Mouse (Mus musculus): ENCODE measurements around the gene Olfr1188. TPM values are rescaled to one million over a fixed set of nuclear protein-coding genes. Genes with fewer than 3 reads are reported as not detected.
"Not testable (repeated sequence)": the region's sequence is repeated elsewhere in the genome, so short reads cannot be mapped to it uniquely, and the experiment has no call there.

The Olfr1188 gene
- total RNA-seq (2021), result not detected
- long read RNA-seq, experiment 1, result 0 reads
- long read RNA-seq, experiment 2, result 0 reads

- no peak for DNase-seq (ENCODE audit: low spot score in 2 of 2)
Measured at GRCm38 (mm10) chr2:88556635-88557034, at the start of gene Olfr1188. Gene Olfr1188 (plus strand): TSS chr2:88556935.

DNA sequence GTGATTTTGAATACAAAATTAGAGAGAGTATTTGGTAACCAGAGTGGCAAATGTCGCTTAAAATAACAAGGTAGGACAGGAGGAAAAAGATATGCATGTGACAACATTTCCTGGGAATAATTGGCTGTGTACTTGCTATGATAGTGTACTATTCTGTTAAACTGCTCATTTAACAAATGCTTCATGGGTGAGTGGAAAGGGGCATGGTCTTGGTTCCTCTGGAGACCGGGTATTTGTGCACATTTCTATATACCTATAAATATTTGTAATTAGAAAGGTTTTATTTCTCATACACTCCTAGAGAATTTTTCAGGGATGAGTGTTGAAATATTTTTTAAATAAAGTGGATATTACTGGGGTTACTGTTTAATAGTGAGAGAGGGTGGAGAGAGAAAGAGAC, 38.5 kb upstream of the Olfr1188 start, which contains the start of gene Olfr1186:
Olfr1186 (plus strand) TSS at position 301 of the 400 bp plus-strand sequence.
- DNase-seq (ENCODE audit: low spot score in 2 of 2), result no peak

DNA sequence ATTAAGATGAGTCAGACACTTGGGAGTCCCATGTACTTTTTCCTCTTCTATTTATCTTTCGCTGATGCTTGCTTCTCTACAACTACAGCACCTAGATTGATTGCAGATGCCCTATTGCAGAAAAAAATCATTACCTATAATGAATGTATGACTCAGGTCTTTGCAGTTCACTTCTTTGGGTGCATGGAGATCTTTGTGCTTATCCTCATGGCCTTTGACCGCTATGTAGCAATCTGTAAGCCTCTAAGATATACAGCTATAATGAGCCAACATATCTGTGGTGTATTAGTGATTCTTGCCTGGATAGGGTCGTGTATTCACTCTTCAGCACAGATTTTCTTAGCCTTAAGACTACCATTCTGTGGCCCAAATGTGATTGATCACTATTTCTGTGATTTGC, 31.0 kb upstream of the Olfr1188 start:
- no peak for DNase-seq (ENCODE audit: low spot score in 2 of 2)

DNA sequence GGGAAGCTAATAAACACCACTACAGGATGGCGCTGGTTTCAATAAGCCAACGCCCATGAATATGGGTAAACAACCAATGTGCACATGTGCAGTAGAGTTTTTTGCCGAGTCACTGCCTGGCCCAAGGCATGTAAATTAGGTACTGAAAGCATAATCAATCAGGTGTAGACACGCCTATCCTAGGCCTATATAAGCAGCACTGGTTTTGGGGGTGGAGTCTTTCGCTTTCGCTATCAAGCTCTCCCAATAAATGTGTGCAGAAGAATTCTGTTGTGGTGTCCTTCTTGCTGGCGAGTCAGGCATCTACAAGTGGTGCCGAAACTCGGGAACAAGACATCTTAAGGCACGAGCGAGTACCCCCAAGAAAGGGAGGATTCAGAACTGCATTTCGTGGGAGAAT, 16.0 kb downstream of the Olfr1188 start:
- not testable (repeated sequence) for DNase-seq (ENCODE audit: low spot score in 2 of 2)

DNA sequence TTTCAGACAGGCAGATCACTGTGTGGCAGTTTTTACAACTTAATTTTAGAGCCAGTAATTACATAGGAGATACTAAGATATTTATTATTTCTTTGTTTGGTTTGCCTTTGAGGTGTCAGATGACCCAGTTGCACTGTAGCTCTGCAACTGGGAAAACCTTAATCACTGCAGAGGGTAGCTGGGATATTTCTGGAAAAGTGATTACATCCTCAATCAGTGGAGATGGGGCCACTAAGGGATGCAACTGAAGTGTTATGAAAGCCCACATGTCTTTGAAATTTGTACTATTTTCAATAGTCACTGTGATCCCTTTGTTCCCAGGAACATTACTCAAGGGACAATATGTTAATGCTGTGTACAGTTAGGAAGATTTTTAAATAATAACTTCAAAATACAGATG, 29.4 kb downstream of the Olfr1188 start, which contains the start of gene Olfr1189:
Olfr1189 (plus strand) TSS at position 301 of the 400 bp plus-strand sequence.
- DNase-seq (ENCODE audit: low spot score in 2 of 2), result no peak

Other genes starting within 250 kb of the Olfr1188 start
- gene Olfr1174-ps, start 241.8 kb upstream of the Olfr1188 start, total RNA-seq (2021), result not detected
- not detected for gene Olfr1175-ps, start 229.7 kb upstream of the Olfr1188 start, total RNA-seq (2021)
- gene Olfr1176, start 220.2 kb upstream of the Olfr1188 start, total RNA-seq (2021), result not detected
- not detected for gene Olfr1177-ps, start 210.4 kb upstream of the Olfr1188 start, total RNA-seq (2021)
- gene Olfr1178, start 169.9 kb upstream of the Olfr1188 start, total RNA-seq (2021), result not detected
- not detected for gene Olfr1179, start 150.5 kb upstream of the Olfr1188 start, total RNA-seq (2021)
- gene Olfr1180, start 137.8 kb upstream of the Olfr1188 start, total RNA-seq (2021), result not detected
- not detected for gene Olfr1181, start 130.8 kb upstream of the Olfr1188 start, total RNA-seq (2021)
- not detected for gene Gm13757, start 107.8 kb upstream of the Olfr1188 start, total RNA-seq (2021)
- not detected for gene Olfr1183, start 102.1 kb upstream of the Olfr1188 start, total RNA-seq (2021)
- gene Olfr1184, start 73.3 kb upstream of the Olfr1188 start, total RNA-seq (2021), result not detected
- gene Olfr1185-ps1, start 63.6 kb upstream of the Olfr1188 start, total RNA-seq (2021), result not detected
- gene Olfr1186, start 38.4 kb upstream of the Olfr1188 start, total RNA-seq (2021), result not detected
- gene Olfr1189, start 29.5 kb downstream of the Olfr1188 start, total RNA-seq (2021), result not detected
- gene Olfr1191-ps1, start 83.6 kb downstream of the Olfr1188 start, total RNA-seq (2021), result under 1 TPM in 1 of 2 experiments, not detected in 1; 0.07 TPM
- not detected for gene Olfr1192-ps1, start 91.6 kb downstream of the Olfr1188 start, total RNA-seq (2021)
- gene Olfr1193, start 118.7 kb downstream of the Olfr1188 start, total RNA-seq (2021), result not detected
- gene Olfr1195, start 132.3 kb downstream of the Olfr1188 start, total RNA-seq (2021), result not detected
- gene Olfr1196, start 147.7 kb downstream of the Olfr1188 start, total RNA-seq (2021), result not detected
- not detected for gene Olfr1197, start 175.4 kb downstream of the Olfr1188 start, total RNA-seq (2021)
- not detected for gene Olfr1198, start 194.4 kb downstream of the Olfr1188 start, total RNA-seq (2021)
- gene Olfr1199, start 203.5 kb downstream of the Olfr1188 start, total RNA-seq (2021), result not detected
- not detected for gene Olfr1200, start 213.6 kb downstream of the Olfr1188 start, total RNA-seq (2021)
- gene Olfr1201, start 236.1 kb downstream of the Olfr1188 start, total RNA-seq (2021), result not detected